Mouse (Mus musculus) intestine, embryonic 16.5 days (tissue): ENCODE measurements around the gene Grb14. TPM values are rescaled to one million over a fixed set of nuclear protein-coding genes. Genes with fewer than 3 reads are reported as not detected.

Experiments
- ATAC-seq: fragments of 200-750 bp; cut with Nextera tagmentation; 2 replicates; pipeline ENCODE4 v1.8.0; 2017; ENCODE audit warnings: moderate TSS enrichment, moderate library complexity
- H3K27ac ChIP-seq: fragments of 300-500 bp; sonication (generic); 2 replicates; pipeline ENCODE4 v1.5.1; 2014; ENCODE audit warnings: mild to moderate bottlenecking, low read length
- H3K27me3 ChIP-seq: fragments of 300-500 bp; sonication (generic); replicated peaks from 2 replicates; pipeline ENCODE4 v1.6.1; 2014; ENCODE audit warnings: low read length, control low read depth, mixed read lengths; ENCODE audit not compliant: control insufficient read depth, insufficient read depth
- H3K36me3 ChIP-seq: fragments of 300-500 bp; sonication (generic); 2 replicates; pipeline ENCODE4 v1.6.1; 2014; ENCODE audit warnings: low read length, control low read depth; ENCODE audit not compliant: control insufficient read depth, insufficient read depth
- H3K4me1 ChIP-seq: fragments of 300-500 bp; sonication (generic); 2 replicates; pipeline ENCODE4 v1.6.1; 2014; ENCODE audit warnings: low read length, control low read depth, mixed read lengths; ENCODE audit not compliant: control insufficient read depth, insufficient read depth
- H3K4me2 ChIP-seq: fragments of 300-500 bp; sonication (generic); 2 replicates; pipeline ENCODE4 v1.6.1; 2014; ENCODE audit warnings: low read depth, low read length, control low read depth
- H3K4me3 ChIP-seq: fragments of 300-500 bp; sonication (generic); 2 replicates; pipeline ENCODE4 v1.5.1; 2014; ENCODE audit warnings: mild to moderate bottlenecking, low read length
- H3K9ac ChIP-seq: fragments of 300-500 bp; sonication (generic); 2 replicates; pipeline ENCODE4 v1.6.1; 2014; ENCODE audit warnings: low read depth, low read length
- H3K9me3 ChIP-seq: fragments of 300-500 bp; sonication (generic); 2 replicates; pipeline ENCODE4 v1.6.1; 2016; ENCODE audit warnings: low read length, control low read depth; ENCODE audit not compliant: control insufficient read depth
- WGBS: fragments of 180-500 bp; shearing (Covaris S2); extraction: QIAGEN DNeasy Blood & Tissue Kit; methylation state at CpG from one replicate; pipeline ENCODE4 v1.1.7; 2014; 5-methylcytosine and 5-hydroxymethylcytosine counted together
- polyA plus RNA-seq: library from polyadenylated mRNA; unstranded; fragments of >200 nt; fragmentation: Nextera tagmentation; extraction: Ambion mirVana; gene quantifications from 2 replicates; pipeline ENCODE4 v1.2.1, GENCODE M21; 2015

The Grb14 gene
- polyA plus RNA-seq, 1 experiment from 2014 or later = 14.7 TPM

GRCm38 (mm10) chr2:64989426-64990187 lies 35.2 kb downstream of the Grb14 start:
- H3K9ac ChIP-seq = no peak overlapping the region
- H3K4me3 ChIP-seq = no peak overlapping the region
- no peaks in the 10 kb centered on the region for H3K36me3 ChIP-seq
- no peak overlapping the region for H3K27ac ChIP-seq
- H3K27me3 ChIP-seq = no peaks in the 10 kb centered on the region
- H3K4me1 ChIP-seq = no peaks in the 10 kb centered on the region
- H3K4me2 ChIP-seq = no peak overlapping the region
- WGBS = 91% methylated on average over 2 of the region's 2 CpGs
- no peaks in the 10 kb centered on the region for H3K9me3 ChIP-seq
- ATAC-seq = no peak

- Histone ChIP-seq H3K4me2 (no peak overlapping the region), H3K4me3 (no peak overlapping the region), H3K27ac (no peak overlapping the region), H3K9me3 (no peaks in the 10 kb centered on the region), H3K9ac (no peak overlapping the region), H3K36me3 (no peaks in the 10 kb centered on the region), H3K27me3 (no peaks in the 10 kb centered on the region), H3K4me1 (no peaks in the 10 kb centered on the region)
- 81% methylated on average over 3 of the region's 3 CpGs for WGBS
- no peak for ATAC-seq
Observed at GRCm38 (mm10) chr2:64987782-64988181, 37.0 kb downstream of the Grb14 start.

- Histone ChIP-seq H3K4me3 (no peak overlapping the region), H3K9me3 (no peaks in the 10 kb centered on the region), H3K36me3 (no peaks in the 10 kb centered on the region), H3K27ac (no peak overlapping the region; the same call in 1 of the 2 replicates), H3K4me2 (peak overlapping the region; percentile 22; the same call in 1 of the 2 replicates), H3K9ac (no peak overlapping the region), H3K27me3 (no peaks in the 10 kb centered on the region), H3K4me1 (no peaks in the 10 kb centered on the region; the same call in 1 of the 2 replicates)
- WGBS = 47% methylated on average over 5 of the region's 5 CpGs
- ATAC-seq = no peak
Observed at GRCm38 (mm10) chr2:64975546-64975945, 49.2 kb downstream of the Grb14 start.

GRCm38 (mm10) chr2:64974549-64974948 lies 50.2 kb downstream of the Grb14 start:
- no peaks in the 10 kb centered on the region for H3K9me3 ChIP-seq
- no peak overlapping the region for H3K27ac ChIP-seq
- H3K4me1 ChIP-seq = no peaks in the 10 kb centered on the region; the same call in 1 of the 2 replicates
- H3K4me2 ChIP-seq = no peak overlapping the region
- WGBS = 56% methylated on average over 2 of the region's 2 CpGs
- H3K9ac ChIP-seq = no peak overlapping the region
- no peaks in the 10 kb centered on the region for H3K27me3 ChIP-seq
- no peaks in the 10 kb centered on the region for H3K36me3 ChIP-seq
- no peak overlapping the region for H3K4me3 ChIP-seq
- ATAC-seq = peak; percentile 62

GRCm38 (mm10) chr2:64973819-64974441 lies 50.9 kb downstream of the Grb14 start:
- H3K27ac ChIP-seq = no peak overlapping the region
- H3K4me3 ChIP-seq = no peak overlapping the region
- H3K9me3 ChIP-seq = no peaks in the 10 kb centered on the region
- H3K4me1 ChIP-seq = no peaks in the 10 kb centered on the region; the same call in 1 of the 2 replicates
- no peak for ATAC-seq
- H3K27me3 ChIP-seq = no peaks in the 10 kb centered on the region
- H3K36me3 ChIP-seq = no peaks in the 10 kb centered on the region
- H3K9ac ChIP-seq = no peak overlapping the region
- H3K4me2 ChIP-seq = no peak overlapping the region
- WGBS = 83% methylated on average over 10 of the region's 10 CpGs

- H3K9ac ChIP-seq = no peak overlapping the region
- H3K9me3 ChIP-seq = no peaks in the 10 kb centered on the region
- H3K27ac ChIP-seq = no peak overlapping the region
- ATAC-seq = no peak
- WGBS = 49% methylated on average over 1 of the region's 1 CpGs
- H3K36me3 ChIP-seq = no peaks in the 10 kb centered on the region
- H3K4me3 ChIP-seq = no peak overlapping the region
- H3K4me1 ChIP-seq = no peaks in the 10 kb centered on the region; the same call in 1 of the 2 replicates
- no peak overlapping the region for H3K4me2 ChIP-seq
- no peaks in the 10 kb centered on the region for H3K27me3 ChIP-seq
Observed at GRCm38 (mm10) chr2:64973125-64973524, 51.7 kb downstream of the Grb14 start.

GRCm38 (mm10) chr2:64971828-64972227 lies 53.0 kb downstream of the Grb14 start:
- H3K27me3 ChIP-seq = no peaks in the 10 kb centered on the region
- no peak for ATAC-seq
- WGBS = 54% methylated on average over 5 of the region's 5 CpGs

GRCm38 (mm10) chr2:64970992-64971391 lies 53.8 kb downstream of the Grb14 start:
- H3K4me2 ChIP-seq = no peak overlapping the region
- H3K36me3 ChIP-seq = no peaks in the 10 kb centered on the region
- no peaks in the 10 kb centered on the region; the same call in 1 of the 2 replicates for H3K4me1 ChIP-seq
- WGBS = 63% methylated on average over 8 of the region's 8 CpGs
- no peak overlapping the region for H3K27ac ChIP-seq
- no peaks in the 10 kb centered on the region for H3K9me3 ChIP-seq
- ATAC-seq = no peak
- H3K9ac ChIP-seq = no peak overlapping the region
- no peak overlapping the region for H3K4me3 ChIP-seq
- no peaks in the 10 kb centered on the region for H3K27me3 ChIP-seq

More at GRCm38 (mm10) chr2:64971828-64972227, 53.0 kb downstream of the Grb14 start:
- Histone ChIP-seq H3K4me1 (no peaks in the 10 kb centered on the region; the same call in 1 of the 2 replicates), H3K4me3 (no peak overlapping the region), H3K9ac (no peak overlapping the region), H3K36me3 (no peaks in the 10 kb centered on the region), H3K9me3 (no peaks in the 10 kb centered on the region), H3K27ac (no peak overlapping the region), H3K4me2 (no peak overlapping the region)

- WGBS = 87% methylated on average over 6 of the region's 6 CpGs
- no peaks in the 10 kb centered on the region; the same call in 1 of the 2 replicates for H3K4me1 ChIP-seq
- ATAC-seq = no peak
Observed at GRCm38 (mm10) chr2:64966893-64967444, 57.8 kb downstream of the Grb14 start.

More at GRCm38 (mm10) chr2:64966893-64967444, 57.8 kb downstream of the Grb14 start:
- no peak overlapping the region for H3K4me3 ChIP-seq
- no peak overlapping the region for H3K27ac ChIP-seq
- no peaks in the 10 kb centered on the region for H3K9me3 ChIP-seq
- no peaks in the 10 kb centered on the region for H3K36me3 ChIP-seq
- H3K9ac ChIP-seq = no peak overlapping the region
- H3K27me3 ChIP-seq = no peaks in the 10 kb centered on the region
- no peak overlapping the region for H3K4me2 ChIP-seq
